Mouse (Mus musculus) hindlimb bud, embryonic 11.5 days (tissue): ENCODE data around the gene Gpr68.

ENCODE experiments used
- DNase-seq: peaks from one replicate; pipeline ENCODE4 v3.0.0-alpha.2; 2012; ENCODE audit warnings: low read depth, low spot score; ENCODE audit errors: extremely low spot score

Gpr68 gene

DNA sequence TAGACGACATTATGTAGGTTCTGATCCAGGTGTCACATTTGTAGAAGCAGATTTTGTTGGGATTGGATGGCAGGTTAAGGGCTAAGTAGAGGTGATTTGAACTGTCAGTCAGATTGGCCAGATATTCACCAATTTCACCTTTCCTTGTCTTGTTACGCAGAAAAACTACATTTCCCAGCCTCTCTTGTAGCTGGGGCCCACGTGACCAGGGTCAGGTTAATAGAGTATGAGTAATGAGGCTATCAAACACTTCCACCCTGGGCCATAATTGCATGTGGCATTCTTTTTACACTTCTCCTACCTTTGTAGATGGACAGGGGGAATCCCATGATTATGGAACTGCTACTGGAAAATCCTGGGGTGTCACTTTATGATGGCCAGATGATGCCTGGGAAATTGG, 34.4 kb downstream of the Gpr68 start:
- no peak for DNase-seq

DNA sequence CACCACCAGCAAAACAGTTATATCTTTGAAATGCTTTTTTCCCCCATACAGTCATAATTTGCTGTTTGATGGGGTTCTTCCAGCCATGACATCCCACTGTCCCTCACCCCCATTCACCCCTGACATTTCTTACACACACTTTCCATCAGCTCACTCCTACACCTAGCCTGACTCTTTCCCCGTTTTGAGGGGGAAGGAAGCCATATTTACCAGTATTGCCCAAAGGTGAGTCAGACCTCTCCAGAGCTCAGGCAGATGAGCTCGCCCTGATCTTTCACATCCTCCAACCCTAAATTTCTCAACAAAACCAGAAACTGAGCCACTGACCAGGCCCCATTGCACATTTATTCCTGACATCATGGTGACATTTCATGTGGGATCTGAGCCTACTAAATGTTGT, 36.2 kb downstream of the Gpr68 start:
- no peak for DNase-seq

DNA sequence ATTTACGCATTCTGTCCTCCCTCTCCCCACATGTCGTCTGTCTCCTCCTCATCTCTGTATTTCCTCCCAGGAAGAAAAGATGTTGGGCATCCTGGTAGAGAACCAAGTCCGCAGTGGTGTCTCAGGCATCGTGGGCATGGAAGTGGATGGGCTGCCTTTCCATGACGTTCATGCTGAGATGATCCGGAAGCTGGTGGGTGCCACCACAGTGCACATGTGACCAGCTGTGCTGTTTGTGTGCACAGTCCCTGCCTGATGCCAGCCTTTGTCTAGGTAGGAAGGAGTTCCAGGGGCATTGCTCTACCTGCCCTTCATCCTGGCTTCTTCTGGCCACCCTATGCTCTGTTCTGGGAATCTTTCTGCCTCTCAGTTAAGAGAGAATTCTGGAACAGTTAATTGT, 36.8 kb downstream of the Gpr68 start:
- no peak for DNase-seq

DNA sequence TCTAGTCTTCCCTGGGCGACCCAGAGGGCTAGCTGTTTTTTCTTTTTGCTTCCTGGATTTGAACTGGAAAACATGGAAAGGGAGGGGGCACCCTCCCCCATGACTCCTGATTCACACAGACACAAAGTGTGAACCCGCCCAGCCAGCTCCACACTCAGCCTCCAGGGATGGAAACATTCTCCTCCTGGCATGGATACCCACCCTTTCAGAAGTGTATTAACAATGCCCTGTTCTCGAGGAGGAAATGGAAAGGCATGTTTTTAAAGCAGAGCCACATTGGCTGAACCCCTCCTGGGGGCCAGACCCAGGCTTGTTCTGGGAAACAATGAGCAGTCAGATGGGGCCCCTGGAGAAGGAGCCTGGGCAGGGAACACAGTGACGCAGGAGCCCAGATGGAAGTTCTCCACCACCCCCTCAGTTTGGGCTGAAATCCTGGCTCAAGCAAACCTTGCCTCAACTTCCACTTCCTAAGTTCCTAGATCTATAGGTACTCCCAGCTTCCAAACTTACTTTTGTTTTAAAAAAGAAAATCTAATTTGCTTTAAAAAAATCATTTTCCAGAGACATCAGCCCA, 39.9 kb downstream of the Gpr68 start:
- no peak for DNase-seq

DNA sequence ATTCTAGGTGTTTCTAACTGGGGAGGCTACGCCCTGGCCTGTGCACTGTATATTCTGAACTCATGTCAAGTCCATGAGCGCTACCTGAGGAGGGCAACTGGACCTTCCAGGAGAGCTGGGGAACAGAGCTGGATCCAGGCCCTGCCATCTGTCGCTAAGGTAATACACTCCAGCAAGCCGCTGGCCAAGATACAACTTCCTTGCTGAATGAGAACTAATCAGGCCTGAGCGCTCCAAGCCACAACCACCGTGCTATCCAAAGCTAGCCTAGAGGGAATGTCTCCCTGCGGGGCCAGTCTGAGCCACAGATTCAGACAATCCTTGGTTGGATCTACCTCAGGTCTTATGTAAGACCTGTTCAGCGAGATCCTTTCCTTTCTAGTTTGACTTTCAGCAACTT, 40.9 kb downstream of the Gpr68 start:
- DNase-seq, result no peak

DNA sequence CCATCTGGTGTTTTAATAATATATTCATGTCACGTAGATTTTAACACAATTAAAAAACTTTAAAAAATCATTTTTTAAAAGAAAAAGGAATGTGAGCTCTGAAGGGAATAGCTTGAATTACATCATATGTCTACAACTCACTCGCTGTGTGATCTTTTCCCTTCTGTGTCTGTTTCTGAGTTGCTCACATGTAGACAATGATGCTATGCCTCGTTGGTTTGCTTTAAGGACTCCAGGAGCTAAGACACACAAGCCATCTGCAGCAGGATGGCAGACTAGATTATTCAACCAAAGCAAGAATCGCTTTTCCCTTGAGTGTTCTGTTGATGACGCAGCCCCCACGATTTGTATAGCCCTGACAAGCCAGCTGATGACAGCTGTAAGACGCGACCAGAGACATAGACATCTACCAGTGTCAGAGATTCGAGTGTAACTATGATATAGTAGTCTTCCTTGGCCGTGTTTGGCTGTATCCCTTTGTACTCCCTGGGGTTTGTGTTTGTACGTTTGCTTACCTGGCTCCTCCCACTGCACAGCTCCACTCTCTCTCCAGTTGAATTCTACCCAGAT, 42.4 kb downstream of the Gpr68 start:
- no peak for DNase-seq

DNA sequence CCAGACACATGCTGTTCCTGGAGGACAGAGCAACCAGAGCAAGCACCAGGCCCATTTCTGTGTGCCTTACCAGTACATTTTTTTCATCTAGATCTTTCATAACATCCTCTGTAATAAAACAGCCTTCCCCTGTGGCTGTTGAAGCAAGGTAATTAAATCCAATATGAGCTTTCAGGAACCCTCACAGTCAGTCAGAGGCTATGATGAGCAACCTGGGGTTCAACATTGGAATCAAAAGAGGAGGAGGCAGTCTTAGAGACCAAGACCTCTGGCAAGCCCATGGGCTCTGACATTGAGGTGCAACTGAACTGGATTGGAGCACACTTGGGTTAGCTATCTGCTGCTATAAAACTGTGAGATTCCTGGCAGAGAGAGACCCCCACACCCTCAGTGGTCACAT, 42.9 kb downstream of the Gpr68 start:
- no peak for DNase-seq

DNA sequence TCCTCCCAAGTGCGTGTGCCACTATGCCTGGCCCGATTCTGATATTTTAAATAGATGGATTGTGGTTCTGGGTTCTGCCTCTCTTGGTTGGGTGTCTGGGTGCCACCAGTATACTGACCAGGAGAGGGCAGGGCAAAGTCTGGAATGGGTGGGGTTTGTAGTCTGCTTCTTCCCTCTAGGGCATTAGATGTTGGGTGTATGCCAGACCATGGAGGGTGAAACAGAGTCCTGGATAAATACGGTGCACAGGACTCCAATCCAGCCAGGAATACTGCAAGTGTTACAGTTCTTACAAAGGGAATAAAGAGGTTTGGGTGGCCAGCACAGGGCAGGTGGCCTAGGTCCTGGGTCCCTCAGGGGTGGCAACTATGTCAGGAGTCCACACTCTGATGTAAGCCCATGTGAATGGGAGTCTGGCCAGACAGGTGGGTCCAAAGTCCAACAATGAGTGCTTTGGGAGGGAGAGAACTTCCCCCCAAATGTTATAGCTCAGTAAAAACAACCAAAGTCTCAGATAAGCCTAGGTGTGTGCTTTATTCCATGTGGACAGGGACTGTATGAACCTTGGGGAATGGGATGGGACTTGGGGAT, 45.0 kb downstream of the Gpr68 start:
- no peak for DNase-seq

DNA sequence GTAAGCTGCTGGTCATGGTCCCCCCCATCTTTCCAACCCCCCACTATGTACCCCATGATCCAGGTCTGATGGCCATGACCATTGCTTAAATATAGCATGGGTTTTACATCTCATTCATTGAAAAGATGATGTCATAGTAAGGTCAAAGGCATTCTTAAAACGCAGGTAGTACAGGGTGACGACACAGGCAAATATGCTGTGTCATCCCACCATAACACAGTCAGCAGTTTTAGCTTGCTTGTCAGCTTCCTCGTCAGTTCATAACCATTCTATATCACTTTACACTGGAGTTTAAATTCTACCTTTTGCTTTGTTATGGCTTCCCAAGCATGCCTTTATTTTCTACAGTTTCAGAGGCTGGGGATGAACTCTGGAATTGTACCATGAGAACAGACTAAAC, 45.7 kb downstream of the Gpr68 start:
- DNase-seq, result no peak

DNA sequence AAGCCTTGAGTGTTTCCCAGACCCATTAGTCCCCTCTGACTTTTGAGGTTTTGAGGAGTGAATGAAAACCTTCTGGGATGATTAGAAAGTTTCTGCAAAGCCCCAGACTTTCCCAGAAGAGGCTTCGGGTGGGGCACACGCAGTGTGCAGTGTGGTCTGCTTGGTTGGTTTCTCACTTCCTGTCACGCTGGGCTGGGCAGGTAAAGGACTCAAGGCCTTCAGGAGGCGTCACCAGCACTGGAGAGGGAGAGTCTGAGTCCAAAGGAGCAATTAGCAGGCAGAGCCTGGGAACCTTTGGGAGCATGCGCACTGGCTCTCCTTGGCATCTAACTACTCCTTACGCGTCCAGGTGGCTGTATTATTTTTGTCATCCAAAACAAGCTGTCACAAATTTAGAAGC, 50.2 kb downstream of the Gpr68 start:
- no peak for DNase-seq

DNA sequence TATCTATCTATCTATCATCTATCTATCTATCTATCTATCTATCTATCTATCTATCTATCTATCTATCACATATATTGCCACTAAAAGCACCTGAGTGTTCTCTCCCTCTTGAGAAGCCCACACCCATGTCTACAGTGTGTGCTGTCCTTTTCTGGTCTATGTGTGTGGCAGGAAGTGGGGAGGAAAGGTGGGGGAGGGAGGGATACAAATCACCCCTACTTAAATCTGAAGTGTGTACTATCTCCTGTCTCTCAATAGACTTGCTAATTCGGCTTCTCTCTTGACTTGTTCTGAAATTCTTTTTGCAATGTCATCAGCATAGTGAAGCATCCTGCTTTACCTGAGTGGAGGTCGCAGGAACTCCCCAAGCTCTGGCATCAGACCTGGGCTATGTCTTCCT, 51.7 kb downstream of the Gpr68 start:
- DNase-seq, result no peak

DNA sequence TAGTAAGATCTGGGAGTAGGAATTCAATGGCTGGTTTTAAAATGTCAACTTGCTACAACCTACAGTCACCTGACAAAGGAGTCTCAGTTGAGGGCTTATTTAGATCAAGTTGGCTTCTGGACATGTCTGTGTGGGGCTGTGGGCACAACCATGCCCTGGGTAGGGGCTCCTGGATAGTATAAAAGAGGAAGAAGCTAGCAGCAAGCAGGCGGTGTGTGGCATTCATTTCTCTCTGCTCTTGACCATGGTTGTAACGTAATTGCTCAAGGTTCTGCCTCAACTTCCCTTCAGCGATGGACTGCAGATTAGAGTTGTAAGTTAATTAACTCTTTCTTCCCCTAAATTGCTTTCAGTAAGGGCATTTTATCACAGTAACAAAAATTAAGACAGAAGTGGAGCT, 55.6 kb downstream of the Gpr68 start:
- no peak for DNase-seq

DNA sequence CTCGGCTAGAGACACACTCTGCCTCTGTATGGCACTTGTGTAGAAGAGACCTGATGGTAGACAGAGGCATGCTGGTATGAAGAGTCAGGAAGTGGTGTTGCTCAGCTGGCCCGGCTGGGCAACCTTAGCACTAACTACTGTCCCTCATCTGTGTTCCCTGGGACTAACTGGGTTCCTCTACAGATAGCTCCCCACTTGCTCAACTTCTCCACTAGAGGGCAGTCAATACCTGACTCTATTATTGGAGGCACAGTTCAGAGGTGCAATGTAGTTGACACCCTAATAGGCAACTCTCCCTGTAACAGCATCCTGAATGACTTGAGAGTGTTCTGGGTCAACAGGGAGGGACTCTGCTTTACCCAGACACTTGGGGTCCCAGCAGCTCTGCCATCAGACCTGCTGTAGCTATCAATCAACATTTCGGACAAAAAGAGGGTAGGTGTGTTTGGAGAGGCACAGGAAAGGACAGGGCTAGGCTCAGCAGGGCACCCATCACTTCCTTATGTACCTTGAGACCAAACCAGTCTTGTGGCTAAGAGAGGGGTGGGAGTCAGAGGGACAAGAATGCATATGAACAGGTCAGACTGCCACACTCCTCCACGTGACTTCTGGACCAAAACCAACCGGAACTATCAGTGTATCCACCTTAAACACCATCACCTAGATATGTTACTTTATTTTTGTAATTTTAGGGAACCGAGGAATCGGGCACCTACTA, 58.4 kb downstream of the Gpr68 start:
- DNase-seq, result peak; percentile 26

DNA sequence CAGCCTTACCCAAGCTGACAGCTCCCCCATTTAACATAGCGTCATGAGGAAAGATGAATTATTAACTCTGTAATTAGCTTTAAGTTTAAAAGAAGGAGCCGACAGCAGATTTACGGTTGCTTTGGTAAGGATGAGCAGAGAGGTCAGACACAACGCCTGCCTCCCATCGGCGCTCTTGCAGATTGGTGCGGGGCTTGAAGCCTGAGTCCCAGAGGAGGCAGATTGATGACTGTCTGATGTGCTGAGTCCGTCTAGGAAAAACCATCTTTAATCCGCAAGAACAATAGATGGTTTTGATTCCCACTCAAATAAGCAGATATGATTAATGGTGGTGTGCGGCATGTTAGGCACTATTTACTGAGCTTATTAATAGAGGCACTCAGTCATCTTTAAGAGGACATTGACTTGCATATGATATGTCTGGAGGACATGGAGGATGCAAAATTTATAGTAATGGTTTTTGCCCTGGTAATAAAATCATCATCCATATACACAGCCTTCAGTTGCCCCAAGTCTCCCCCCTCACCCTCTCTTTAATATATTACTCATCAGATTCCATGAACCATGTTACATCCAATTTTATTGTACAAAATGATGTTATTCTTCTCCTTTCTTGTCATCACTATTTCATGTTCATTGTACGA, 60.4 kb downstream of the Gpr68 start:
- DNase-seq, result no peak

DNA sequence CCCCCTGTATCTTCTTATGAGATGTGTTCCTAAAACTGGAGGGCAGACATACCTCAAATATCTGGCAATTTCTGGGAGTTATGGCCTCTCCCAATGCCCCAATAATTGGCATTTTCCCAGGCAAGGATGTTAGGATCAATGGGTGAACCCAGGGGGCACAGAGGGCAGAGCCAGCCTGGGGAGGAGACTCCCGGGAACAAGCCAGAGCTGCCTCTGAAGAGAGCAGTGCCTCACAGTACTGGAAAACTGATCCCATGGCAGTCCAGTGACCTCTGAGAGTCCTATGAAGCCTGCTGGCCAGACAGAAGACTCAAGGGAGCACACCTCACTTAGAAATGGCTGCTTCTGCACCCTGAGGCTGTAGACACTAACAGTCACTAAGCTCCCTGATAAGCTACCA, 61.4 kb downstream of the Gpr68 start:
- no peak for DNase-seq

DNA sequence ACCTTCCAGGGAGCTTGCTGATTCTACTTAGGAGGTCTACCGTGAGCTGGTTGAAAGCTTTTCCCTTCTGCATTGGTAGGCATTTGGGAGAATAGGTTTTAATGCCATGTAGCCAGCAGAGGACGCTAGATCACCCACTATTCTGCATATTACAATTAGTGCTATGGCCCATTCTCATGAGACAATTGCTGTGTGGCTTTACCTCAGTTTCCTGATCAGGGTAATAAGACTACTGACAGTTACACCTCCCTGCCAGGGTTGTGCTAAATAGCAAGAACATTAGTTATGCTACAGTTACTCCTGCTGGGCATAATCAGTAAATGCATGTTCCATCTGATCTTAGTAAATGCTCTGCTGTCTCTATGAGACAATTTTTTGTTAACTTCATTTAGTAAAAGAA, 62.2 kb downstream of the Gpr68 start:
- DNase-seq, result no peak

DNA sequence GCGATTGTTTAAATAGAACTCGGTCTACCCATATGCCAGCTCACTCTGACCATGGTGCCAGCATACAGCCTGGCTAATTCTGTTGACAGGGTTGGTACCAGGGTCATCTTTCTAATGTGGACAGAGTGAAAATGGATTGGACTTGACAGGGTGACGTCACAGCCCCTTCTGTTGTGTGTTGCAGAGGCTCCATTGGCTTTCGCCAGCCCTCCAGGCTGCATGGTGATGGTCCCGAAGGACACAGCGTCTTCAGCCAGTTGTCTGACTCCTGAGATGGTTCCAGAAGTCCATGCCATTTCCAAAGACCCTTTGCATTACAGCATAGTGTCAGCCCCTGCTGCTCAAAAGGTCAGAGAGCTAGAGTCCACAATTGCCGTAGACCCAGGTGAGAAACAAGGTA, 63.5 kb downstream of the Gpr68 start:
- no peak for DNase-seq

DNA sequence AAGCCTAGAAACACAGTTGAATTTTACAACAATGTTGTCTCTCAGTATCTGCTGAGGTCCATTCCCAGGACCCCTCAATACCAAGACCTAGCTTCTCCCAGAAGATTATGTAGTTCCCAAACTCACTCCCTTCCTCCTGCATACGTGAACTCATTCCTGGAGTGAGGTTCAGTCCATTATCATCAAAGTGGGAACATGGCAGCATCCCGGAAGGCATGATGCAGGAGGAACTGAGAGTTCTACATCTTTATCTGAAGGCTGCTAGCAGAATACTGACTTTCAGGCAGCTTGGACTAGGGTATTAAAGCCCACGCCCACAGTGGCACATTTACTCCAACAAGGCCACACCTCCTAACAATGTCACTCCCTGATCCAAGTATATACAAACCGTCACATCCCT, 64.8 kb downstream of the Gpr68 start:
- DNase-seq, result no peak

DNA sequence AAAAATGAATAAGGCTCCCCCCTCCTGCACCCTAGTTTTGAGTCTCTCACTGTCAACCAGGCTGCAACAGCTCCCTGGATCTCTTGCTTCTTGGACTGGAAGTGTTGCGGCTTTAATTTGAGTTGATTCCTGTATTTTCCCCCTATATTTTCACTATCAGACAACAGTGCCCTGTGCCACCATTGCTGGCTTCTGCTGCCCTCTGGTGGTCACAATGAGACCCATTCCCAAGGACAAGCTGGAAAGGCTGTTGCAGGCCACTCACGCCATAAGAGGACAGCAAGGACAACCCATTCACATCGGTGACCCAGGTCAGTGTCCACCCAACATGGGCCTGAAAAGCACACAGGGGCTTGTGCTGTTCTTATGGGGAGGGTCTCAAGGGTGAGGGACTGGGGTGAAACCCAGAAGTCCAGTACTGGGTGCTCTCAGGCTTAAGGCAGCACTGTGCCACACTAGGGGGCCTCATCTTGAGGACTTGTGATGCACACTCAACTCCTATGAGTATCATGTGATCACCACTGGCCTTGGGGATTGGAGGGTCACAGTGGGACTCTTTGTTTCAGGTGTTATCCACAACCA, 66.7 kb downstream of the Gpr68 start:
- DNase-seq, result peak; percentile 53

DNA sequence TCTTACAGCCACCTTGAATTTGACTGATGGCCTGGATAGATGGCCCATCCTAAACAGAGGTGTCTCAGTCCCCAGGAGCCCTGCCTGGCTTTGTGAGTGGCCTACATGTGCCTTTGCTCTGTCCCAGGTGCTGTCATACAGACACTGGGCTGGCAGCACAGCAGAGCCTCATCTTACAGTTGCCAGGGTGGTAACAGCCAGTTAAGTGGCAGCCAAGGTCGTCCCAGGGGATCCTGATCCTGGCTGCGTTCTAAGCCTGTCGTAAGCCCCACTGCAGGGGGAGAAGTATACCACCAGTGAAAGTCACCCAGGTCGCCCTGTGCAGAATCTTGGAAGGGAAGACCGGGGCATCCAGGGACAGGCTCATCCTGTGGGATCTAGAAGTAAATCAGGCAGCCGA, 68.1 kb downstream of the Gpr68 start:
- no peak for DNase-seq

DNA sequence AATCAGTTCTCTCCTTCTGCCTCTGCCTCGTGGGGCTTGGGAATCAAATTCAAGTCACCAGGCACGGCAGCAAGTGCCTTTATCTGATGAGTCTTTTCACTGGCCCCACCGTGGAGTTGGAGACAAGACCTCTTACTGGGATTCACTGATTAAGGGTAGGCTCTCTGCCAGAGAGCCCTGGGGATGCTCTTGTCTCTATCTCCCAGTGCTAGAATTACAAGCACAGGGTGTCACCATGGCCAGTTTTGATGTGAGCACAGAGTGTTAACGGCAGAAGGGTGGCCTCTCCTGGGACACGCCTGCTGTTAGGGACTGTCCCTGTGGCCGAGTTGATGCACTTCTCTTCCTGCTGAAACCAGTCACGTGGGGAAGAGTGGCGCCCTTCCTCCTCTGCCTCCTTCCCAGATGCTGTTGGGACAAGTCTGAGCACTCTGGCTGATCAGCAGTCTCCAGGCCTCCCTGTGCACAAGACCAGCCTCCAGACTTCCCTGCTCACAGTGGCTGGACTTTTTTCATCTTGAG, 68.9 kb downstream of the Gpr68 start:
- DNase-seq, result no peak
